7 mouse cellular contexts compared by ENCODE assay signal in the genomic region with DNA sequence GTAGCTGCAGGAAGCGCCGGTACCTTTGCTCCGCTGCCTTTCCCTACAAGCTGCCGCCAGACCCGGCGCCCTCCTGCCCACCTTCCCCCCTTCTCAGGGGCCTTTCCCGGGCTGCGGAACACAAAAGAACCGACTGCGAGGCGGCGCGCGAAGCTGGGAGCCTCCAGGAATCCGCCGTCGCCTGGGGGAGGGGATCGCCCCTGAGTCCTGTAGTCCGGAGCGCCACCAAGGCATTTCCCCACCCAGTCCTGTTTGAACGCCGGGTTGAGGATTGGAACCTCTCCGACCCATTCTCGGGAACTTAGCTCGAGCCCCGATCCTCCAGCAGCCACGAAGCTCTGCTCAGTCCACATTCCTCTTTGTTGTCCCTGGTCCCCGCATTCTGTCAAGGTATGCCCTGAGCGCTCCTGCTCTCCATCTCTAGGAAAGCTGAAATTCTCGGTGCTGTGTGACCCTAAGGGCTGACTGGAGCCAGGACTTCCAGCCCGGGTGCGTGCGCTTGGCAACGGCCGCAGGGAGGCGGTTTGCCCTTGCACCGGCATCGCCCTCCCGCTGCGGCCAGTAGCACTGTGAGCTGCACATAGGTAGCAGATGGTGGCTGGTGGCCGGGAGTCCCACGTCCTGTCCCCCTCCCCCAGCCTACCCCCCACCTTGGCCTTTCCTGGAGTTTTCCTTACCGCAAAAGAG. TPM values are rescaled to one million over a fixed set of nuclear protein-coding genes. Genes with fewer than 3 reads are reported as not detected.
DNase-seq lines count a peak whose midpoint lies in the region.

No protein-coding gene starts in this region.

- intact Hi-C loops in heart, postnatal 36 days (cut with DNase I): no loop called here

- peak; percentile 75 for DNase-seq in Muller cell, postnatal 12 days (ENCODE audit: inconsistent ontology term)
- peak; percentile 49 for DNase-seq in adrenal gland, adult 2 months
- DNase-seq in embryo, embryonic 9.5 days (ENCODE audit: extremely low spot score): peak; percentile 87
- DNase-seq in heart, postnatal 36 days: peak; percentile 18 to 31
- DNase-seq in kidney, postnatal 4 days: peak; percentile 76 to 82
- peak; percentile 27 for DNase-seq in lung, postnatal 36 days
- DNase-seq in right cerebral cortex, postnatal 4 days: peak; percentile 55

RNA-seq across cellular contexts. Expression of gene Prom1, which starts 1.1 kb away (rescaled TPM):
- total RNA-seq in adrenal gland, adult 2 months (2021): 1 to 10 TPM; 1.6 to 3.3 TPM
- 0.15 and 0.20 TPM in 2 replicates for polyA plus RNA-seq in adrenal gland, adult 2 months (2012; rRNA removed)
- total RNA-seq in heart, postnatal 36 days (2021): 10 to 100 TPM in 1 of 2 experiments, 1 to 10 TPM in 1; 7.2 to 13.9 TPM

Comparison
In these comparisons a context has a peak if more than half of its experiments do, and no peak if none do; other contexts are left out.
1. Peak in every context shown above with its lines: DNase-seq.
2. DNase-seq: peak in every context shown above with its lines; median percentile 87 in embryo, embryonic 9.5 days; 79 in kidney, postnatal 4 days; 75 in Muller cell, postnatal 12 days; 55 in right cerebral cortex, postnatal 4 days; 49 in adrenal gland, adult 2 months; 27 in lung, postnatal 36 days; 24 in heart, postnatal 36 days.